Mouse (Mus musculus) E14TG2a.4 (cell line): Measurements from ENCODE around the gene Gpr84.

ENCODE experiments used
- CTCF ChIP-seq: conservative IDR thresholded peaks from 2 replicates; pipeline ENCODE4 v1.5.1; 2014; ENCODE audit warnings: low read length
- NANOG ChIP-seq: IDR thresholded peaks from 2 replicates; pipeline ENCODE4 v1.6.1; 2014; ENCODE audit warnings: borderline replicate concordance, low read length, mixed read lengths
- POU5F1 ChIP-seq: IDR thresholded peaks from 2 replicates; pipeline ENCODE4 v1.6.1; 2014; ENCODE audit warnings: low read length, borderline replicate concordance

GRCm38 (mm10) chr15:103322396-103322795 lies 12.0 kb upstream of the Gpr84 start:
- TF ChIP-seq CTCF: no peak
- TF ChIP-seq POU5F1: no peak
- no peak for TF ChIP-seq NANOG
